Mouse (Mus musculus) lung, postnatal 10 days (tissue): ENCODE data around the gene Bcas1.
A peak's percentile ranks its signal among the peaks of the same experiment; 100 is the strongest.

ENCODE experiments used
- DNase-seq: peaks from one replicate; pipeline ENCODE4 v3.0.0; 2021

The Bcas1 gene

DNA sequence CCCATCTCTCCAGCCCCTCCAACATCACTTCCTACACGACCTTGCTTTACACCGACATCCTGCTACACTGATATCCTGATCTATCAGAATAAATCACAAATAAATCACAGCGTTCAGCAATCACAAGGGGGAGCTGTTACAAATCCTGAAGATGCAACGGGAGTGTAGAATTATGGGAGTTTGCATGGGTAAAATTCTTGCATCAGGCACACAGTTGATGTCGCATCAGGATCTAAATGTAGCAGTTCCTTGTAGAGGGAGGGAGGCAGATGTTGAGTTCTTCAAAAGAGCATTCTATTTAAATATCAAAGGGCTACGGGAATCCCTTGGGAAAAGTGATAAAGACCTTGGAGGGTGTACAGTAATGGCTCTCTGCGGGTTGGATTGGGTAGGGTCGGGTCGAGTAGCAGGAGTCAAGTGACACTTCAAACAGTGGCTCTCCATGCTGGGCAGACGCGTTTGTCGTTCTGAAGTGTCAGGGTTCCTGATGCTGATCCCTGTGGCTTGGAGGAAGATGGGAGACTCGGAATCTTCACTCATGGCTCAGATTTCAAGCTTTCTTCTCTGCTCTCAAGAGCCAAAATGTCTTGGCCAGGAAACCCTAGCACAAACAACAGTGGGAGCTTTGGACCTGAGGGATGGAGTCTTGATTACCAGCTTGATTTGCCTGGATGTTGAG is 16.0 kb downstream of the Bcas1 start:
- DNase-seq: peak; percentile 47

DNA sequence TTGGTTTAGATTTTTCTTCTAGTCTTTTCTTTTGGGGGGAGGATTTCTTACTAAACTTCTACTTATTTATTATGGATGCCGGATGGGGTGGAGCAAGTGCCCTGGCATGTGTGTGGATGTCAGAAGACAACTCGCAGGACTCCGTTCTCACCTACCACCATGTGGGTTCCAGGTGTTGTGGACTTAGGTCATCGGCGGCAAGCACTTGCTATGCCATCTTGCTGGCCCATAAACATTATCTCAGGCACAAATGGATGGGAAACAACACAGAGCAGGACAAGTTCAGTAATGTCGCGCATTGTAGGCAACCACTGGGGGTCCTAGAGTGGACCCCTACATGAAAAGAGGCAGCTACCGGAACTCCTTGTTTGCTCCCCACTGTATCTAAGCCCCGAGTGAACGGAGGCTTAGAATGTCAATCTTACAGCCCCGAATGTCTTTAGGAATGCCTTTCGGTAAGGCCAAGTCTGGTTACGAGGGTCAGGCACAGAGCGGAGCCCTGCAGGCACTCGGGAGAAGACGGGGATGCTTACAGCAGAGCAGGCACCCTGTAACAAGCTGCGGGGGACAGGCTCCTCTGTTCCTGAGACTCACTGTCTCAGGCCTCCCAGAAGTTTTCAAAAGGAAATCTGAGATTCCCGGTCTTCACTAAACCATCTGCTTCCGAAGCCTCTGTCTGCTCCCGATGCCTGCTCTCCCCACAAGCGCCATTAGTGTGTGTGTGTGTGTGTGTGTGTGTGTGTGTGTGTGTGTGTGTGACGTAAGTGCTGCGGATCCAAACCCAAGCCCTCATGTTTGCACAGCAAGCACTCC is 16.8 kb downstream of the Bcas1 start:
- DNase-seq: no peak

DNA sequence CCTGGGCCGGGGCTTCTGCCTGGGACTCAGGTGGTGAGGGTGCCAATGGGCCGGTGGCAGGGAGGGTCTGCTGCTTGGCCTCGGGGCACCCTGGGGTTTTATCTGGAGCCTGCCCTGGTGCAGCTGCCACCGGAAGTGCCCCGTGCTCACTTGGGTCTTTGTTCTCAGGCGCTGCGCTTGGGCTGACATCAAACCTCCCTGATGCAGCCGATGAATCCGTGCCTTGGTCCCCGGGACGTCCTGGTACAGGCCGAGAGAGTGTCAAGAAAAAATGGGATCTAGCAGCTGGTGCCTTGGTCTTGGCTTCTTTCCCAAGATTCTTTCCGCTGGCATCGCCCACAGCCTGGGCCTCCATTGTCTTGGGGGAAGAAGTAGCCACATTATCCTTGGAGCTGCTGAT is 21.2 kb downstream of the Bcas1 start:
- no peak for DNase-seq

DNA sequence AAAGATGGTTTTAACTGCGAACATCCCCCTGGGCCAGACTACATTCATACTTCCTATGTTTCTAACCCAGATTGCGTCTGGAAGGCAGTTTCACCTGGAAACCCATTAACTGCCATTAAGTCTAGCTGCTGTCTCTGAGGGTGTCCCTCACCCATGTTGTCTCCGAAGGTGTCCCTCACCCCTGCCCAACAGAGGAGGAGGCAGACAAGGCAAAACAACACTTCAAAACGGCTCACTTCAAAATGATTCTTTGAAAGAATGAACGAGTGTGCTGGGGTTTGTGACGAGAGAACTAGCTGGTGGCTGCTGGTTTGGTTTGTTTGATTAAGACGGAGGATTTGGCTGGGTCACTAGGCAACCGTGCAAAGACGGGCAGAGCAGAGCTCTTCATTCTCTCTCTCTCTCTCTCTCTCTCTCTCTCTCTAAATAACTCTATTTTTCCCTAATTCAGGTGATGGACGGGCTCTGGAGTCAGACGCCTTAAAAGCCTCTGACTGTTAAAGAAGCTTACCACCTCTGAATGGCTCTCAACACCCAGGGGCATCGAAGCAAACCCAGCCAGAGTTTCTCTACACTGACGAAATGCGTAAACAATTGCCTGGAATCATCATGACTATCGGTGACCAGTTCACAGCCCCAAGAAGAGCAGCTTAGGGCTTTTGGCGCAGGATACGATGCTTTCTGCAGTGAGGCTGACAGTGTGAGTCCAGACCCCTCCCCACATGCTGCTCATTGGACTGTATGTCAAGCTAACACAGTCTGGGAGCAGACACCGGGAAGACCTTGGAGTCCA is 22.7 kb downstream of the Bcas1 start:
- DNase-seq: no peak

DNA sequence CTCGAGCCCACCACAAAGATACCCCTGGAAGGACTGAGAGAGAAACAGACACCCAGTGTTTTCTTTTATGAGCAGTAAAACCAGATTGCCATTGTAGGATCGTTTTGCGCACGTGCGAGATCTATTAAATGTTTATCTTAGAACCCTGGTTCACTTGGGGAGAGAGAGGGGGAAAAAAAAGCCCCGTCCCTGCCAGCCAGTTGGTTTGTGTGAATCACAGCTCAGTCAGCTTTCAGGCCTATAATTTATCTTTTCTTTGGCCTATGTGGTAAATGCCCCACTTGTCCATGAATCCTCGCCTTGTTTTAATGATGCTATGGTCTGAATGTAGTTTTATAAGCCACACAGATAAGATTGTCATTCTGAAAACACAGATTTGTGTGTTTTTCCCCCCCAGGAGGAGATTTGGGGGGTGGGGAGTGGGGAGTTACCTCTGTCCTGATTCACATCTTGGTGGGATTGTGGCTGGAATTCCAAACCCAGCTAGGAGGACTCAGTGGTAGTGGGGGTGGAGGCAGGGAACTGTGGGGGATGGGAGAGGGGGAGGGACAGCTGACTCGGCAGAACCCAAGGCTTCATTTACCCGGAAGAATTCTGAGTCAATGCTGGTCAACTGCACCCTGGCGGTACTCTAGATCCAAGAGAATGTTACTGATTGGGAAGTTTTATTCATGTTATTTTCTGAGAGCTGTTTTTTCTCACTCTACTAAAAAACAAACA is 23.8 kb downstream of the Bcas1 start:
- no peak for DNase-seq

DNA sequence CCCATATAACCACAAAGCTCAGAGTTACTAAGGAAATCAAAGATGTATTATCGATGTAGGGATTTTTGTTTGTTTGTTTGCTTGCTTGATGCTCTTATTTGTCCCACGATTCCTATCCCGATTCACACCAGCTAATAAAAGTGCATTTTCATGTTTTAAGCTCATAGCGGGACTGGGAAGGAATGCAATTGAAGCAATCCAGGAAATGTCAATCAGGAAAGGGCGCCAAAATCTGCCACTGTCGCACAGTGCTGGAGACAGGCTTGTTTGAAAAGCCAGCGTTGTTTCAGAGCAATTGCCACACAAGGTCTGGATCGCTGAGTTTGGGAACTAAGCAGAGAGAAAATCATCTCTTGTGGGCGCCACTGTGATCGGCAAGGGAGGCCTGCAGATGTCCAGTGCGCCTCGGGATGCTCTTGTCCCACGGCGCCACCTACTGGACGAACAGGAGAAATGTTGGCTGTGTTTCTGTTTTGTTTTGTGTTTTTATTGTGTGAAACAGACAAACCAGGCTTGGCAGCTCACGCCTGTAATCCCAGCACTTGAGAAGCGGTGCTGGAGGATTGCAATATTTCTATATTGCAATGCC is 26.3 kb downstream of the Bcas1 start:
- peak; percentile 81 for DNase-seq

DNA sequence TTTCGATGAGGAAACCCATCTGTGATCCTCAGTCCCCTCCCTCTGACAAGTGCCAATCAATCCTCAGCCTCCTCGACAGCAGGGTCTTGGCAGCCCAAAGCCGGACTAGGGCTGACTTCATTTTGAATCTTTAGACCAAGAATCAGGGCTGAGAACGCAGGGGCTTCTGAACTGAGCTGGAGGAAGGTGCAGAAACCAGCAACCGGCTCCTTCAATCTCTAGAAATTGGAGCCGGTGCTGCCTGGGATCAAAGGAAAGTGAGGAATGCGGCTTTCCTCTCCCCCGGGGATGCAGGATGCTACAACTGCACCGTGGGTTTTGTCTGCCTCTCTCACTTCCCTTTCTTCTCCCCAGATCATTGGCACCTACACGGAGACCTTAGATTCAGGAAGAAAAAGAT is 27.0 kb downstream of the Bcas1 start:
- DNase-seq: no peak

DNA sequence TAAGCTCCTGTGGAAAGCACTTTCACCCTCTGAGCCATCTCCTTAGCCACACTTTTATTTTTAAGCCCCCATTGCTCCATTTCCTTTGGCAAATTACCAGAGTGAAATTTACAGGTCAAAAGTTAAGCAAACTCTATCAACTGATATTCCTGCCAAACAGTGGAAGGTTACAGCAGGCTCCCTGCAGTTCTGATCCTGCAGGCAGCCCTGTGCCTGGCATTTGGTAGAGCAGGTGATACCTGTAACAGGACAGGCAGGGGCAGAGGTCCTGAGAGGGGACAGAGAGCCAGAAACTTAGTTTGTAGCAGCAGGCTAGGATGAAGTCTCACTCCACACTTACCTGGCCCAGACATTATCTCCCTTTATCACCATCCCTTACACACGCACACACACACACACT is 35.7 kb downstream of the Bcas1 start:
- DNase-seq: no peak

DNA sequence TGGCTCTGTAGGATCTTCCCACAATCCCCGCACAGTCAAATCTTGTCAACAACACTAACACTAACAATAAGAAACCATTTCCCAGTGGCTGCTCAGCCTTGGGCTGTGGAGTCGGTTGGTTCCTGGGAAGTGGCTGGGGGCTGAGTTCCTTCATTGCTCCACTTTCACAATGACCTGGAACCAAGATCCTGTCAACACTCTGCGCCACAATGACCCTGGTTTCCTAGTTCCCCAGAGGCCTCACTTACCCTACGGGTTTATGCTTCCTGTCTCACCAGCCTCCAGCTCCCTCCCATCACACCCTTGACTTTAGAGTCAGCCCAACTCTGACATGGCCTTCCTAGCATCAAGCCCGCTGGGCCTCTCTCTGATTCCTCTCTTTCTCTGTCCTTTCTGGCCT is 39.3 kb downstream of the Bcas1 start:
- peak; percentile 22 for DNase-seq

DNA sequence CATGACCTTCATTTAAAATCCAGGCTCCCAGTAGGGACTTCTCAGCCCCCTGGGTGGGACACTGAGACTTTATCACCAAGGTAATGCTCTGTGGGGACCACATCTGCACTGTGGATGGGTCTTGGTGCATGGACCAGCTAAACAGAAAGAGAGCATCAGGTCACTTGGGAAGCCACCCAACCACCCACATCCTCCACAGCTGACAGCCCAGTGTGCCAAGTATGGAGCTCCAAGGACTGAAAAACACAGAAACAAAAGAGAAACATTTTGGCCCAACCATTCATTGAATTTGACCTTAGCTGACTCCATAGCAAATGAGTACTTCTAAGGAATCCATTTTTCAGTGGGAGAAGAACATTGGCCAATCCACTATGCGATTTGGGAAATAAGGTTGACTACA is 42.1 kb downstream of the Bcas1 start:
- no peak for DNase-seq

DNA sequence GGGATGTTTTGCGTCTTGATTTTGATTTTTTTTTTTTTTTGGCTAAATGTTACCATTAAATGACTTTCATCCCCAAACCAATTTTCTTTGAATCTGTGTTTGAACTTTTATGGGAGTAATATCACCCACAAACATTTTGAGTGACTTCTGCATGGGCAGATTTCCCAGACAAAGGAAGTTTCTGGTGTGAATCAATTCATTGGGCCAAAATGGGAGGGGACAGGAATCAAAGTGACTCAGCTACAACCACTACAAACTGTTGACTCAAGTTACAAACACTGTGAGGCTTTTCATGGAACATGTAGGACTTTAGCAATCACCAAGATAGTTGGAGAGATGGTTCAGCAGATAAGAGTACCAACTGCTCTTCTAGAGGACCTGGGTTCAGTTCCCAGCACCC is 42.9 kb downstream of the Bcas1 start:
- peak; percentile 70 for DNase-seq

DNA sequence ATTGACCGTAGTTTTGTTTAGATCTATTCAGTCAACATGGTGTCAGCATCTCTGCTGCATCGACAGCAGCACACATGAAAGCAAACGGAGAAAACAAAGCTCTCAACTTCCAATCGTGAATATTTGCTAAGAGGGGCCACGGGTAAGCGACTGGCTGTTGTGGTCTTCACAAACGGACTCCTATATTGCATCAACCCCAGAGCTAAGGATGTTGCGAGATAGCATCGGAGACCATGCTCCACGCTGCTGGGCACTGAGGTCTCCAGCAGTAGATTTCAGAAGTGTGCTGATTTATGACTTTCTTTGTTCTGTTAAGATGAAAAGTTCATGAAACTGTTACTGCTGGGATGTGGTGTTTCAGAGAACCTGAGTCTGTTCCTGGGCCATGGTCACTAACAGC is 54.3 kb downstream of the Bcas1 start:
- no peak for DNase-seq

DNA sequence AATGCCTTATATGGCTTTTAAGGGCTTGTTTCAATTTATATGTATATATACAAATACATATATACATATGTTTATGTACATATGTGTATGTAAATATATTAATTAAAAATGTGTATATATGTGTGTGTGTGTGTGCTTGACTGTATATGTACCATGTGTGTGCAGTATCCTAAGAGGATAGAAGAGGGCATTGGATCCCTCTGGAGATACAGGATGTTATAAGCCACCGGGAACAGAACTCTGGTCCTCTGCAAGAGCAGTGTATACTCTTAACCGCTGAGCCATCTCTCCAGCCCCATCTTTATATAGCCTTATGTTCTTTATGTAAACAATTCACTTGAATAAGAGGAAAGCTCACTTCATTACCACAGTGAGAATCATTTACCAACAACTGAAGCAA is 62.0 kb downstream of the Bcas1 start:
- DNase-seq: no peak

DNA sequence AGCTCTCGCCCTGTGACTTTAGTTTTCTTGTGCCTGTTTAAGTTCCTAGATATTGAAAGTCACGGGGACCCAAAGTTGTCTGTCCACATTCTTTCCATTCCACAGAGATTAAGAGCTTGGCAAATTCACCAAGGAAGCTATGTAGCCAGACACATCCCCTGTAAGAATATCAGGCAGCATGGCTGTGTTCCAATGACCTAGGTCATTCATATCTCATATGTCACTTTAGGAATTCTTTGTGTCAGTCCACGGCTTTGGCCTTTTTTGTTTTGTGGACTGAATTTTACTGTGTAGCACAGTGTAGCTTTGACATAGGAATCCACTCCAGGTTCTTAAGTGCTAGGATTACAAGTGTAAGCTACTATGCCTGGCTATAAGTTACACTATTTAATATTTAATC is 62.4 kb downstream of the Bcas1 start:
- DNase-seq: no peak

DNA sequence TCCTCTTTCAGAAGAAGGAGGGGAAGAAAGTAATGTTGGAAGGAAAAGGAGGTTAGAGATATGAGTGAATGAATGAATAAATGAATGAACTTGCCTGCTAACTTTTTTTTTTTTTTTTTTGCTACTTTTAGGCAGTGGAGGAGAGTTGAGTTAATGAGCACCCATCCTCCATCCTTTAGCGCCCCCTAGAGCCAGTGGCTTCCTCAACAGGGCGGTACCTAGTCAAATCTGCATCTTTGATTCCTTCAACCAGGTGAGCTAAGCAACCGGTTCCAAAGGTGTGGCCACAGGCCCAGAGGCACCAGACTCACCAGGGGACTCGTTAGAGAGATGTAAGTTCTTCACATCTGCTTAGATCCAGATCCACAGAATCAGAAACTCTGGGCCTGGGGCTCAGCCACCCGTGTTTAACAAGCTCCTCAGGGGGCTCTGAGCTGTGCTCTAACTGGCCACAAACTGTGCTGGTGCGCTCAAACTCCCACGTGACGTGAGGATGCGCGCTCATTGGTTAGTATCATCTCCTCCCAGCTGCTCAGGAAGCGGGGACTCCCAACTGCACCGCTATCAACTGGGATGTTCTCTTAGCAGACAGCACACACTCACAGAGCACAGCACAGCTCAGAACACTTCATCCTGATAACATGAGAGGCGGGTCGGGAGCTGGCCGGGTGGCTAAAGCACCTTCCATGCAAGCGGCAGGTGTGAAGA is 70.8 kb downstream of the Bcas1 start:
- peak; percentile 57 for DNase-seq

DNA sequence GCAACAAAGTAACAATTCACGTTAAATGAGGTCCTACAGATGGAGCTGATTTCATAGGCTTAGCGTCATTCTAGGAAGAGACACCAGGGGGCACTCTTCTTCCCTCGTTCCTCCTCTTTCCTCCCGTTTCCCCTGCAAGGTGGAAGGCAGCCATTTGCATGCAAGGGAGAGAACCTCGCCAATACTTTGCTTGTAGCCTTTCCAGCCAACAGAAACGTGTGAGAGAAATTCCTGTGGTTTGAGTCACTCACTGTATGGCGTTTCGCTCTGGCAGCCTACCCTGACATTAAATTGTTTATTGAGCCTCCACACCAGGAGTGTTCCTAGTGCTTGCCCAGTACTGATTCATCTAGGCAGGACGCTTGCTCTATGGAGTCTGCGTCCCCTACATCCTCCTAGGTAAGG is 72.7 kb downstream of the Bcas1 start:
- DNase-seq: peak; percentile 89

DNA sequence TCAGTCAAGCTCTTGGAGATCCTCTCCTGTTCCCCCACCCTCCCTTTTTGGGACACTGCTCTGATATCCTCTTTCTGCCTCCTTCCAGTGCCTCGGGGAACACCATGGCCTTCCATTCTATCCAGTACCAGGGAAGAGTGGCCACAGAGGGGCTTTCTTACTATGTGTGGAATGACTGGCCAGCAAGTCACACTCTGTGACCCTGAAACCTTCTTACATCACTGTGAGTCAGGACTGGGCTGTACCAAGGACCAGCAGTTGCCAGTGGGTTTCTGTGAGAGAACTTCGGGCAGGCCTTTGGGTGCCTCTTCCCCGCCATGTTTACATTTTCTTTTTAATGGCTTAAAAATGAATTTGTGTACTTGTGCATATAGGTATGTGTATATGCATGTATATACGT is 75.4 kb downstream of the Bcas1 start:
- no peak for DNase-seq

DNA sequence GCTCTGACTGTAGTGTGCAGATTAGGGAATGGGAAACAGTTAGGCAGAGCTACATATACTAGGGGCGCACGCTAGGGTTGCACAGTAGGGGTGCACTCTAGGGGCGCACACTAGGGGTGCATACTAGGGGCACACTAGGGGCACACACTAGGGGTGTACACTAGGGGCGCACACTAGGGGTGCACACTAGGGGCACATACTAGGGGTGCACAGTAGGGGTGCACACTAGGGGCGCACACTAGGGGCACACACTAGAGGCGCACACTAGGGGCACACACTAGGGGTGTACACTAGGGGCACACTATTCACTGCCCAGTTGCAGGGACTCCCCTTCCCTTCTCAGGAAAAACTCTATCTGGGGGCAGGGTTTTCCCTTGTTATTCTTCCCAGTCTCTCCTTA is 75.8 kb downstream of the Bcas1 start:
- no peak for DNase-seq

DNA sequence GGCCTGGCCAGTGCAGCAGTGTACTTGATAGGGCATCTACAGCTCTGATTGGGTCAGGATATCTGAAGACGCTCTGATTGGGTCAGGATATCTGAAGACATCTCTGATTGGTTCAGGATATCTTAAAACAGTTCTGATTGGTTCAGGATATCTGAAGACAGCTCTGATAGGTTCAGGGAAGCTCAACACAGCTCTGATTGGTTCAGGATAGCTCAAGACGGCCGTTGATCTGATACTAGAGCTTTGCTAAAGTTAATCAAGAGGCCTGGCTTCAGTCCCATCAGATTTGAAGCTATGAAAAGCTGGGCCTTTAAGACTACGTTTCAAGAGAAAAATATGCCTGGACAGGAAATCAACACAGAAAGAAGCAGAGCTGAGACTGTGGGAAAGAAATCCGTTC is 77.9 kb downstream of the Bcas1 start:
- DNase-seq: no peak

DNA sequence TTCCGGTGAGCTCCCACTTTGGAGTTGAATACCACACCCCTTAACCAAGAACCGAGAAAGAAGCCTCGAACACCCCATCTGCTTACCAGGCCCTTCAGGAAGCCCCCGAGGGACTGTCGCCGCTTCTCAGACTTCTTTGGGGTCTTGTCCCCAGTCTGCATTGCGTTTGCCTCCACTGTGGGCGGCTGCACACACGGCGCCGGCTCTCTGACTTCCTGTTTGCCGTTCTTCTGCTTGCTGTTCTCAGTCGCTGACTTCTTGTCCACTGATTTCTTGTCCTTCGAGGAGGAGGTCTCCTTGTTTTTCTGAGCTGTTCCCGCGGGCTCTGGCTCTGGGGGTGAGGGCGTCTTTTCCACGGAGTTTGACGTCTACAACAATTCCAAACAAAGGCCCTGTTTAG is 78.5 kb downstream of the Bcas1 start:
- DNase-seq: no peak

DNA sequence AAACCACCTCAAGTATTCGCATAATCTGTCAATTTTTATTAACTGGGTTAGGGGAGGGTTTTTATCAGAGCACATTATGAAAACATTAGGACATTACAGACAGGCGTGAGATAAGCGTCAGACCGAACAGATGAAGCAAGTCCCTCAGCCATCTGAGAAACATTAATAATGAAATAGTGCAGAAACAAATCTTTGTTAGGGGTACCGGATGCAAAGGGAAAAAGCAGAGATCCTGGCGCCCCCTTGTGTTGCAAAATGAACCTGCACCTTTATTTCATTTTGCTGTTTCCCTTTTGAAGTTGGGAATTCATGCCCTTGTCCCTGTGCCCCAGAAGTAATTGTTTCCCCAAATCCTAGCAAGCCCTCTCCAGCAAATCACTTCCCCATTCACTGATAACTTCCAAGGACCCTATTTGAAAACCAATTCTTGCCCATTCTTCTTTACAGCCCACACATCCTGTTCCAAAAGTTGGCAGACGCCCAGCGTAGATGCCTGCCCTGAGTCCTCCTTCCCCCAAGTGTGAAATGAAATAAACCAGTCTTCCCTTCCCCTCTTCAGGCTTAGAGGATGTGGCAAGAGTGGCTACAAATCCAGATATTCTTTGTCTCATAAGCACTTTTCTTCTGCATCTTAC is 80.4 kb downstream of the Bcas1 start:
- DNase-seq: peak; percentile 78

DNA sequence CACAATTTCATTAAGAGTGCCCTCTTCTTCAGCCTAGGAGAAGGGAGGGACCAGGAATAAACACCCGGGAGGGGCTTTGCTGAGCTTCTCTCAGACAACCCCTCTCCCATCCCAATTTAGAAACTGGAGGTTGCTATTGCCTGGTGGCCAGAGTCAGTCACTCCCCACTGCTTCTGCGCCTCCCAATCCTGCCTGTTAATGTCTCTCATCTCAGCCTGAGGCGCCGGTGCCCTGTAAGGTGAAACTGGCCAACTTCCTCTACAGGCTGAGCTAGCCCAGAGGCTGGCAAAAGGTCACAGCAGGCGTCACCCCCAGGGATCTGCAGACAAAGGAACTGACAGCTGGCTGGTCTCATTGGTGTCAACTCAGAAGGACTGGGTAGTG is 82.2 kb downstream of the Bcas1 start:
- peak; percentile 48 for DNase-seq
